Mouse (Mus musculus) megakaryocyte progenitor cell, adult 5-6 weeks (primary cell): ENCODE data around the gene Mcm2. TPM values are rescaled to one million over a fixed set of nuclear protein-coding genes. Genes with fewer than 3 reads are reported as not detected.

Experiments
- ATAC-seq: replicated peaks from 2 replicates; pipeline ENCODE4 v1.8.0; 2016; ENCODE audit warnings: mild to moderate bottlenecking, moderate TSS enrichment, inconsistent platforms; ENCODE audit not compliant: poor library complexity
- total RNA-seq, 2 experiments: library from RNA; stranded (forward) in 1 of 2; stranded (reverse) in 1 of 2; fragments of 157-497, 149-512 nt in 1 of 2; fragments of 200-1000 nt in 1 of 2; gene quantifications; 2 replicates each; pipeline versions ENCODE4 v1.2.3 to v1.2.4; 2015 to 2017

Gene Mcm2
- total RNA-seq (2015) (103 and 107 TPM in 2 replicates), total RNA-seq (2017) (150 and 151 TPM in 2 replicates)

GRCm38 (mm10) chr6:88898534-88899048 lies at the start of gene Mcm2:
Gene Mcm2 (minus strand): TSS chr6:88898780.
- peak; percentile 63 for ATAC-seq

GRCm38 (mm10) chr6:88947771-88948170 lies 49.2 kb upstream of the Mcm2 start:
- no peak for ATAC-seq

DNA sequence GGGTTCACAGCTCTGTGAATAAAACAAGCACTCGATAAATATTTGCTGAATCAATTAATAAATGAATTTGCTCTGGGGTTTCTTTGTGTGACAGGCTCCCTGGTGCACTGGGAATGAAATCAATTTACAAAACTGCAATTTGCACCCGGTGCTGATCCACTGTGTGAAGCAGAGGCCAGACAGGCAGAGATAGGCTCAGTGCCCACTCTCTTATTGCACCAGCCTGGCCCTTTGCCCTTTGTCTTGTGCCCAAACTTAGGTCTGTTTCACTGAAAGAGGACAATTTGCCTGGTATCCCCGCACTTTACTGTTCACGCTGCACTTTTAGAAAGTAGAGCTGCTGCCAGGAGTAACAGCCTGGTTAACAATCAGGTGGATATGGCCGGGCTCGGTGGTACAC lies 47.9 kb upstream of the Mcm2 start:
- no peak for ATAC-seq

- ATAC-seq = no peak
Observed at GRCm38 (mm10) chr6:88943666-88944065, 45.1 kb upstream of the Mcm2 start.

- no peak for ATAC-seq
Observed at GRCm38 (mm10) chr6:88942595-88942994, 44.0 kb upstream of the Mcm2 start.

DNA sequence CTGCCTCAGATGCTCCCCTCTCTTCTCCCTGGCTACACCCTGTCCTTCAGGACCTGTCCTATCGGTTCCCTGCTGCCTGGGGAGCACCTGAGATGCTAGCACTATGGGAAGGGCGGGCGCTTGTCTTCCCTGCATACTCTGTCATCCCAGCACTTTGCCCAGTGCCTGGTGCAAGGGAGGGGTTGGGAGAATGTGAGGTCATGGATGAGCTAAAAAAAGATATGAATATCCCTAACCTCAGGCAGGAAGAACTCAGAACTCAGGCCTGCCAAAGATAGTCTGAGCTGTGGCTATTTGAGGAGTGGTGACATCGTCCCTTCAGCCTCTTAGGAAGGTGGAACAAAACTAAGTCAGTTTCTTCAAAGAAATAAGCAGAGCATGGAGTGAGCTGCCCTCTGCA lies 43.0 kb upstream of the Mcm2 start:
- no peak for ATAC-seq

DNA sequence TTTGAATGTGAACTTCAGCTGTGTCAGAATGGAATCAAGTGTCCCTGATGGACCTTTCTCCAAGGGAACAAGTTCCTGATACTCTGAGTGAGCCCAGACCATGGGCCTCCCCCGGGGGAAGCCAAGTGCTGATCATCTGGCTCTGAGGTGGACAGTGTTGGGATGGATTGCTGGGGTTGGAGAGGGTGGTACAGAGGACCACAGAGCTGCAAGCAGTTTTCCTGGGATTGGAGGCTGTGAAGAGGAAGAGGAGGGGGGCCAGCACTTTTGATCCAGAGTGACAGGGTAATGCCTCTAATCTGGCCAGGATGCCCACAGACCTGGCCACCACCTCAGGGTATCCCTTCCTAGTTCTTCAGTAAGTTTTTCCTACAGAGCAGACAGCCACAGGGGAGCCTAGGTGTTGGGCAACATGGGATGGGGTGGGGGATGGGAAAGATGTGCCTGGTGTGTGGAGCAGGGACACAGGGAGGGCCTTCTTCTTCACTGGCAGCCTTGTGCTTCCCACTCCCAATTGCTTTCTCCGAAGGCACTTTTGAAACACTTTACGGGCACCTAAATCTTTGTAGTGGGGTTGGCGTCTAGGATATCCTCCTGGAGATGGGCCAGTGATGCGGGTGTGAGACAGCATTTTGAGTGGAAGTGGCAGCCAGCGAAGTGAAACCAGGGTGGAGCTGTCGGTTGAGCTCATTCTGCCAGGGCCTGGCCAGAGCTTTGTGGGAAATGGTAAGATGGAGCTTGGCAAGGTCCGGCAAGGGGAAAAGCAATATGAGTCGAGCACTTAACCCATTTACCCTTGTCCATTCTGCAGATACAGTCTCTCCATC lies 41.7 kb upstream of the Mcm2 start:
- ATAC-seq = no peak

DNA sequence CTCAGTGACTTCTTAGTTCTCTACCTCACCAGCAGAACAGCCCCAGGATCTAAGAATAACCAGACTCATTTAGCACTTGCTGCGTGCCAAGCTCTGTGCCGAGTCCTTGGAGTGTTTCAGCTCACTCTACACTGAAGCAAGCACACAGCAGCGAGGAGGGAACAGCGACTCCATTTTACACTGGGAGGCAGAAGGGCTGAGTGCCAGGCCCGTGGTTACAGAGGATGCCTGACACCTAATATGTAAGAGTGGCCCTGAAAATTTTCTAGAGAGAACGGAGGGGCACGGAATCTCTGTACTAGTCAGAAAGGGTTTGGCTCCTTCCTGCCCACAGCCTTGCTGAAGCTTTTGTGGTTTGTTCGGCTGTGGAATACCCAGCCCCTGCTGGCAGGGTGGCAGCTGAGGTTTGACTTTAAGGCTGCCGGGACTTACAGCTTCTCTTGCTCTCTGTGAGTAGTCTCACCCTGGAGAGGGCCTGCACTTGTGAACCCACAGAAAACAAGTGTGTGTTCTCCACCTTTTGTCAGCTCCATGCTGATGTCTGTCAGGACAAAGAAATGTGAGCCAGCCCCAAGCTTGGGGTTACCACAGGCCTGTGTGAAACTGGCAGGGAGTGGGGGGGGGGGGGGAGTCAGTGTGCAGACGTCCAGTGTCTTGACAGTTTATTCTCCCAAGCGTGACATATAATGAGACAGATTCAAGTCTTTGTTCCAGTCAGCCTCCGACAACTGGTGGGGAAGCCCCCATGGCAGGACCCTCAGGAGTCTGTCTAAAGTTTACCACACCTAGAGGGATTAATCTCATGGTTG lies 40.9 kb upstream of the Mcm2 start:
- peak; percentile 28; the same call in 1 of the 2 replicates for ATAC-seq

- no peak for ATAC-seq
Observed at GRCm38 (mm10) chr6:88938664-88939055, 40.1 kb upstream of the Mcm2 start.

- no peak for ATAC-seq
Observed at GRCm38 (mm10) chr6:88937971-88938663, 39.5 kb upstream of the Mcm2 start.

DNA sequence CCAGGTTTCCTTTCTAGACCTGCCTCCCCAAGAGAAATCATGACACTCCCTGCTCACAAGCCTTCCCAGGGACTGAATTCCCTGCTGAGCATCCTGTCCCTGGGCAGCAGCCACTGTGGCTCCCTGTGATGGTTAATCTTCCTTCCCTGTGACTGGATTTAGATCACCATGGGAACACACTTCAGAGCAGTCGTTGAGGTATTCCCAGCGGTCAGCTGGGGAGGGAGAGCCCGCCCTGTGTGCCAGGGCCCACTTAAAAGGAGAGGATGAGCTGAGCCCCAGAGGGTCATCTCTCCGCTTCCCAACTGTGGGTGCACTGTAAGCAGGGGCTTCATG lies 38.6 kb upstream of the Mcm2 start:
- no peak for ATAC-seq

DNA sequence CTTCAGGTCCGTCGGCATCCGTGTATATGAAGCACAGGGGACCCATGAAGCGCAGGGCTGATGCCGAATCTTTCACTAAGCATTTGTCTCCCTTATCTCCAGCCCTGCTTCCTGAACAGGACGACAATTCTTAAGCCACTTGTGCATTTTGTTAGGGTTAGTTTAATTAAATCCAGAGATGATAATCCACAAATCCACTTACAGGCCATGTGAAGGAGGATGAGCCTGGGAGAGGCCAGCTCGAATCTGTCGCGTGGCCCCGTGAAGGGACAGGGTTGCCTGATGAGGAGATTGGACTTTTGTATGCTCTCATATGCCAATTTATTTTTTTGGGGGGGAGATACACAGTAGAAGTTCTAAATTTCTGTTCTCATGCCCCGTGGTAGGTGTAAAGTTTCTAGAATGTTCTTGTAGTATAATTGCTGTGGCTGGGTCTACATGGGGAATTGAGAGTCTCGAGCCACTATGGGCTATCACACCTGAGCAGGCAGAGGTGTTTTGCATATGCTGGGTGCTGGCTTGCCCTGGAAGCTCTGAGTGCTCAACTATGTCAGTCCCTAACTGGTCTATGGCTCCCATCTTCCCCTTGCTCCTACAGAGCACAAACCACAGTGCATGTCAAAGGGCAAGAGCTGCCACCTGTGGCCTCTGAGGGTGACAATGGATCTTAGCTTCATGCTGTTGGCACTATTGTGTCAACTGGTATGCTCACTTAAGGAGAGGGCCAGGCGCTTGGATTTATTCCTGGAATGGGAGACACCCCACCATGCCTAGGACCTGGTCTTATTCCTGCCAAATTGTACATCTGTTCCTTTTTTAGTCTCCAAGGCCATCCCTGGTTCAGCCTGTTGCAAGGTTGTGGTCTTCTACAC lies 38.0 kb upstream of the Mcm2 start:
- ATAC-seq = no peak

- peak; percentile 57 for ATAC-seq
Observed at GRCm38 (mm10) chr6:88935735-88936276, 37.2 kb upstream of the Mcm2 start.

GRCm38 (mm10) chr6:88934816-88935215 lies 36.2 kb upstream of the Mcm2 start:
- no peak for ATAC-seq

DNA sequence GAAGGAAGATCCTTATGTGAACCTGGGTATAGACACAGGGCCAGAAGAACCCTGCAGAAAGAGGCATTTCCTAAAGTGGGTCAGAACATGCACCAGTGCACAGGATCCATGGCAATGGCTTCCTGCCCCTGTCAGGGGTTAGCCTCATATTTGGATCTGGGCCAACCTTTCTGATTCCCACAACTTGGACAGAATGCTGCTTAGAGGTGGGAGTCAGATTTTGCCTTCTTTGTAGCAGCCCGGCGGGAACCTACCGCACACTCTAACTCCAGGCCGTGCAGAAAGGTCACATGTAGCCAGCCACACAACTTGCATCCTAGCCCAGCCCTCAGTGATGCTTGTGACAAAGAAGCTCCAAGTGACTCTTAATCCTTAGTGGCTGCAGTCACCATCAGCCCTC lies 35.6 kb upstream of the Mcm2 start:
- ATAC-seq = no peak

DNA sequence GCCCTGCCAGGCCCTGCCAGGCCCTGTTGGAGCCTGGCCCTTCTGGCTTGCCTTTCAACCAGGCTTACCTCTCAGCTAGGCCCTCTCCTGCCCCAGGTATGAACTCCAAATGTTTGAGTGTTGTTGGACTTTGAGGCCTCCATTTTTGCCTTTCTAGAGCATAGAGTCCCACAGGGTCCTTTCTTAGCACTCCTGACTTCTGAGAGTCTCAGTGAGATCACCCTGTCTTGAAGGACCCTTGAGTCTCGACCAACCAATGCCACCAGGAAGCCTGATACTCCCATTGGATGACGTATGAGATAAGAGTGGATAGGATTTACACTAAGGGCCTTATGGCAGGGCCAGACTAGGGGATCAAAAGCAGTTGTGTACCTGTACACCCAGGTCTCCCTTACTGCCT lies 32.9 kb upstream of the Mcm2 start:
- ATAC-seq = no peak

- no peak for ATAC-seq
Observed at GRCm38 (mm10) chr6:88930049-88930448, 31.5 kb upstream of the Mcm2 start.

- ATAC-seq = no peak
Observed at GRCm38 (mm10) chr6:88929451-88929850, 30.9 kb upstream of the Mcm2 start.

GRCm38 (mm10) chr6:88928576-88928975 lies 30.0 kb upstream of the Mcm2 start:
- no peak for ATAC-seq

GRCm38 (mm10) chr6:88928026-88928425 lies 29.4 kb upstream of the Mcm2 start:
- no peak for ATAC-seq
